Mouse (Mus musculus) embryo, embryonic 10.5 days (tissue): ENCODE data around the gene Rmdn2.

Source experiments
- DNase-seq: peaks from one replicate; pipeline ENCODE4 v3.0.0-alpha.2; 2015; ENCODE audit warnings: low spot score

Rmdn2 gene

GRCm38 (mm10) chr17:79611545-79611944 is at the start of gene Rmdn2:
Gene Rmdn2 (plus strand): TSS chr17:79611863.
- no peak for DNase-seq

- DNase-seq = no peak
Measured at GRCm38 (mm10) chr17:79563067-79563620, 48.5 kb upstream of the Rmdn2 start.

- peak; percentile 65 for DNase-seq
Measured at GRCm38 (mm10) chr17:79563721-79564120, 47.9 kb upstream of the Rmdn2 start.

- DNase-seq = peak; percentile 36
Measured at GRCm38 (mm10) chr17:79565241-79565961, 46.3 kb upstream of the Rmdn2 start.

GRCm38 (mm10) chr17:79568401-79568800 is 43.3 kb upstream of the Rmdn2 start:
- peak; percentile 35 for DNase-seq

GRCm38 (mm10) chr17:79578328-79578727 is 33.3 kb upstream of the Rmdn2 start:
- no peak for DNase-seq

- peak; percentile 89 for DNase-seq
Measured at GRCm38 (mm10) chr17:79580264-79580920, 31.3 kb upstream of the Rmdn2 start.

- no peak for DNase-seq
Measured at GRCm38 (mm10) chr17:79583466-79583865, 28.2 kb upstream of the Rmdn2 start.

GRCm38 (mm10) chr17:79584246-79584800 is 27.3 kb upstream of the Rmdn2 start:
- DNase-seq = no peak

GRCm38 (mm10) chr17:79589913-79590312 is 21.8 kb upstream of the Rmdn2 start:
- DNase-seq = no peak

- DNase-seq = no peak
Measured at GRCm38 (mm10) chr17:79595996-79596395, 15.7 kb upstream of the Rmdn2 start.

GRCm38 (mm10) chr17:79598151-79598550 is 13.5 kb upstream of the Rmdn2 start:
- no peak for DNase-seq

- peak; percentile 42 for DNase-seq
Measured at GRCm38 (mm10) chr17:79598596-79599577, 12.8 kb upstream of the Rmdn2 start.

GRCm38 (mm10) chr17:79600108-79600507 is 11.6 kb upstream of the Rmdn2 start:
- no peak for DNase-seq

GRCm38 (mm10) chr17:79602381-79602780 is 9.3 kb upstream of the Rmdn2 start:
- DNase-seq = no peak

- DNase-seq = no peak
Measured at GRCm38 (mm10) chr17:79603427-79603826, 8.2 kb upstream of the Rmdn2 start.

GRCm38 (mm10) chr17:79605794-79606193 is 5.9 kb upstream of the Rmdn2 start:
- DNase-seq = no peak

- no peak for DNase-seq
Measured at GRCm38 (mm10) chr17:79609697-79610096, 2.0 kb upstream of the Rmdn2 start.

GRCm38 (mm10) chr17:79610163-79610755 is 1.4 kb upstream of the Rmdn2 start:
- DNase-seq = no peak

- peak; percentile 77 for DNase-seq
Measured at GRCm38 (mm10) chr17:79614691-79615588, 3.3 kb downstream of the Rmdn2 start.
